Mouse (Mus musculus) limb, embryonic 15.5 days (tissue): ENCODE measurements at regions not wholly inside any gene's neighbourhood (a gene's known extent, or its start where the extent isn't known, plus 50 kb on each side); places are given as distances from the start of the nearest gene placed in this dataset.

Experiments
- ATAC-seq: fragments of 200-750 bp; cut with Nextera tagmentation; 2 replicates; pipeline ENCODE4 v1.8.0; 2017; ENCODE audit warnings: low read depth, moderate TSS enrichment; ENCODE audit not compliant: insufficient number of reproducible peaks, low FRiP score, low TSS enrichment
- H3K27ac ChIP-seq: fragments of 300-500 bp; sonication (generic); 2 replicates; pipeline ENCODE4 v1.5.1; 2015; ENCODE audit warnings: moderate library complexity, mild to moderate bottlenecking, inconsistent platforms
- H3K27me3 ChIP-seq: fragments of 300-500 bp; sonication (generic); 2 replicates; pipeline ENCODE4 v1.6.1; 2015; ENCODE audit warnings: inconsistent platforms
- H3K36me3 ChIP-seq: fragments of 300-500 bp; sonication (generic); 2 replicates; pipeline ENCODE4 v1.6.1; 2015; ENCODE audit warnings: inconsistent platforms
- H3K4me1 ChIP-seq: fragments of 300-500 bp; sonication (generic); 2 replicates; pipeline ENCODE4 v1.6.1; 2015; ENCODE audit warnings: inconsistent platforms
- H3K4me2 ChIP-seq: fragments of 300-500 bp; sonication (generic); 2 replicates; pipeline ENCODE4 v1.6.1; 2015; ENCODE audit warnings: mild to moderate bottlenecking, inconsistent platforms
- H3K4me3 ChIP-seq: fragments of 300-500 bp; sonication (generic); 2 replicates; pipeline ENCODE4 v1.5.1; 2015; ENCODE audit warnings: mild to moderate bottlenecking, inconsistent platforms
- H3K9ac ChIP-seq: fragments of 300-500 bp; sonication (generic); 2 replicates; pipeline ENCODE4 v1.6.1; 2015; ENCODE audit warnings: inconsistent platforms
- H3K9me3 ChIP-seq: fragments of 300-500 bp; sonication (generic); 2 replicates; pipeline ENCODE4 v1.6.1; 2016; ENCODE audit warnings: inconsistent platforms
- WGBS: fragments of 180-500 bp; shearing (Covaris S2); methylation state at CpG from one replicate; pipeline ENCODE4 v1.1.7; 2015; 5-methylcytosine and 5-hydroxymethylcytosine counted together

GRCm38 (mm10) chr15:24877711-24878598 is 535.6 kb downstream of the Basp1 start:
- H3K9ac ChIP-seq: no peak overlapping the region
- H3K4me1 ChIP-seq: no peaks in the 10 kb centered on the region
- WGBS: 63% methylated on average over 6 of the region's 6 CpGs
- no peak overlapping the region for H3K4me2 ChIP-seq
- no peaks in the 10 kb centered on the region for H3K36me3 ChIP-seq
- no peak overlapping the region for H3K27ac ChIP-seq
- no peak for ATAC-seq
- H3K9me3 ChIP-seq: no peaks in the 10 kb centered on the region
- no peak overlapping the region for H3K4me3 ChIP-seq
- H3K27me3 ChIP-seq: no peaks in the 10 kb centered on the region

GRCm38 (mm10) chr15:24876157-24876731 is 537.3 kb downstream of the Basp1 start:
- no peak overlapping the region for H3K4me3 ChIP-seq
- WGBS: 57% methylated on average over 5 of the region's 5 CpGs
- no peaks in the 10 kb centered on the region for H3K9me3 ChIP-seq
- H3K36me3 ChIP-seq: no peaks in the 10 kb centered on the region
- no peak overlapping the region for H3K4me2 ChIP-seq
- ATAC-seq: no peak
- H3K27ac ChIP-seq: no peak overlapping the region
- H3K9ac ChIP-seq: no peak overlapping the region
- H3K27me3 ChIP-seq: no peaks in the 10 kb centered on the region
- H3K4me1 ChIP-seq: no peaks in the 10 kb centered on the region

GRCm38 (mm10) chr15:24840271-24840670 is 573.3 kb downstream of the Basp1 start:
- no peak overlapping the region for H3K4me2 ChIP-seq
- WGBS: 19% methylated on average over 2 of the region's 2 CpGs
- H3K27ac ChIP-seq: no peak overlapping the region
- no peak overlapping the region for H3K9ac ChIP-seq
- H3K4me1 ChIP-seq: no peaks in the 10 kb centered on the region
- no peaks in the 10 kb centered on the region for H3K27me3 ChIP-seq
- no peak overlapping the region for H3K4me3 ChIP-seq
- H3K9me3 ChIP-seq: no peaks in the 10 kb centered on the region
- no peaks in the 10 kb centered on the region for H3K36me3 ChIP-seq
- no peak for ATAC-seq

GRCm38 (mm10) chr15:24838390-24838789 is 575.2 kb downstream of the Basp1 start:
- no peaks in the 10 kb centered on the region for H3K4me1 ChIP-seq
- no peaks in the 10 kb centered on the region for H3K36me3 ChIP-seq
- ATAC-seq: no peak
- no peak overlapping the region for H3K4me2 ChIP-seq
- no peaks in the 10 kb centered on the region for H3K27me3 ChIP-seq
- no peaks in the 10 kb centered on the region for H3K9me3 ChIP-seq
- WGBS: 84% methylated on average over 7 of the region's 7 CpGs
- no peak overlapping the region for H3K9ac ChIP-seq
- no peak overlapping the region for H3K4me3 ChIP-seq
- H3K27ac ChIP-seq: no peak overlapping the region

- ATAC-seq: no peak
- H3K36me3 ChIP-seq: no peaks in the 10 kb centered on the region
- H3K4me1 ChIP-seq: no peaks in the 10 kb centered on the region
- no peak overlapping the region for H3K9ac ChIP-seq
- 53% methylated on average over 1 of the region's 1 CpGs for WGBS
- H3K27me3 ChIP-seq: no peaks in the 10 kb centered on the region
- no peaks in the 10 kb centered on the region for H3K9me3 ChIP-seq
- no peak overlapping the region for H3K4me2 ChIP-seq
- no peak overlapping the region for H3K4me3 ChIP-seq
- H3K27ac ChIP-seq: no peak overlapping the region
These were observed 585.7 kb downstream of the Basp1 start for GRCm38 (mm10) chr15:24827881-24828280.

GRCm38 (mm10) chr15:24827259-24827658 is 586.3 kb downstream of the Basp1 start:
- H3K9ac ChIP-seq: no peak overlapping the region
- H3K36me3 ChIP-seq: no peaks in the 10 kb centered on the region
- no peak overlapping the region for H3K4me3 ChIP-seq
- no peaks in the 10 kb centered on the region for H3K9me3 ChIP-seq
- H3K4me2 ChIP-seq: no peak overlapping the region
- H3K4me1 ChIP-seq: no peaks in the 10 kb centered on the region
- no peak for ATAC-seq
- no peak overlapping the region for H3K27ac ChIP-seq
- no peaks in the 10 kb centered on the region for H3K27me3 ChIP-seq

- no peak overlapping the region for H3K4me2 ChIP-seq
- 62% methylated on average over 1 of the region's 1 CpGs for WGBS
These were observed 616.7 kb downstream of the Basp1 start for GRCm38 (mm10) chr15:24796836-24797235.

GRCm38 (mm10) chr15:24793381-24793780 is 620.2 kb downstream of the Basp1 start:
- Histone ChIP-seq H3K27ac (peak overlapping the region; percentile 5), H3K4me3 (no peak overlapping the region), H3K9ac (no peak overlapping the region), H3K36me3 (no peaks in the 10 kb centered on the region), H3K9me3 (no peaks in the 10 kb centered on the region), H3K4me2 (no peak overlapping the region), H3K4me1 (no peaks in the 10 kb centered on the region), H3K27me3 (no peaks in the 10 kb centered on the region)
- 50% methylated on average over 4 of the region's 4 CpGs for WGBS
- ATAC-seq: no peak

More at GRCm38 (mm10) chr15:24796836-24797235, 616.7 kb downstream of the Basp1 start:
- Histone ChIP-seq H3K4me3 (no peak overlapping the region), H3K4me1 (no peaks in the 10 kb centered on the region), H3K27me3 (no peaks in the 10 kb centered on the region), H3K9me3 (no peaks in the 10 kb centered on the region), H3K36me3 (no peaks in the 10 kb centered on the region), H3K9ac (no peak overlapping the region), H3K27ac (no peak overlapping the region)
- ATAC-seq: no peak

- Histone ChIP-seq H3K9me3 (no peaks in the 10 kb centered on the region), H3K27me3 (no peaks in the 10 kb centered on the region), H3K4me2 (no peak overlapping the region), H3K4me1 (no peaks in the 10 kb centered on the region), H3K9ac (no peak overlapping the region), H3K27ac (no peak overlapping the region), H3K36me3 (no peaks in the 10 kb centered on the region), H3K4me3 (no peak overlapping the region)
- ATAC-seq: no peak
- WGBS: 32% methylated on average over 3 of the region's 3 CpGs
These were observed 627.2 kb downstream of the Basp1 start for GRCm38 (mm10) chr15:24786336-24786735.

GRCm38 (mm10) chr15:24778234-24778633 is 635.3 kb downstream of the Basp1 start:
- H3K4me1 ChIP-seq: no peaks in the 10 kb centered on the region
- no peaks in the 10 kb centered on the region for H3K9me3 ChIP-seq
- no peak overlapping the region for H3K4me2 ChIP-seq
- H3K36me3 ChIP-seq: no peaks in the 10 kb centered on the region
- 58% methylated on average over 1 of the region's 1 CpGs for WGBS
- H3K27me3 ChIP-seq: no peaks in the 10 kb centered on the region
- no peak overlapping the region for H3K27ac ChIP-seq
- no peak for ATAC-seq
- no peak overlapping the region for H3K4me3 ChIP-seq
- H3K9ac ChIP-seq: no peak overlapping the region

GRCm38 (mm10) chr15:24751480-24752157 is 661.9 kb downstream of the Basp1 start:
- no peak for ATAC-seq
- Histone ChIP-seq H3K9me3 (no peaks in the 10 kb centered on the region), H3K9ac (no peak overlapping the region), H3K27ac (no peak overlapping the region), H3K4me2 (no peak overlapping the region), H3K36me3 (no peaks in the 10 kb centered on the region), H3K4me1 (no peaks in the 10 kb centered on the region), H3K4me3 (no peak overlapping the region), H3K27me3 (no peaks in the 10 kb centered on the region)
- 33% methylated on average over 2 of the region's 2 CpGs for WGBS

- no peak for ATAC-seq
These were observed 670.3 kb downstream of the Basp1 start for GRCm38 (mm10) chr15:24743240-24743639.

More at GRCm38 (mm10) chr15:24743240-24743639, 670.3 kb downstream of the Basp1 start:
- H3K27ac ChIP-seq: no peak overlapping the region
- H3K4me3 ChIP-seq: no peak overlapping the region
- no peak overlapping the region for H3K9ac ChIP-seq
- H3K36me3 ChIP-seq: no peaks in the 10 kb centered on the region
- no peaks in the 10 kb centered on the region for H3K27me3 ChIP-seq
- no peak overlapping the region for H3K4me2 ChIP-seq
- H3K9me3 ChIP-seq: no peaks in the 10 kb centered on the region
- no peaks in the 10 kb centered on the region for H3K4me1 ChIP-seq
- WGBS: 57% methylated on average over 6 of the region's 6 CpGs
